Mouse (Mus musculus): ENCODE data around the gene Tmcc2.

GRCm38 (mm10) chr1:132353389-132353788, 37.7 kb downstream of the Tmcc2 start:
- TF ChIP-seq GATA1 (IDR thresholded peaks at IDR 0.05; ENCODE audit: borderline replicate concordance, low read length), result no peak
- TF ChIP-seq TAL1 (conservative IDR thresholded peaks at IDR 0.05; ENCODE audit: low read depth, low read length), result no peak
- TF ChIP-seq CTCF (IDR thresholded peaks at IDR 0.05; ENCODE audit: low read depth, low read length), result no peak
